Mouse (Mus musculus) ovary, postnatal 10 days (tissue): ENCODE measurements at regions not wholly inside any gene's neighbourhood (a gene's known extent, or its start where the extent isn't known, plus 50 kb on each side); places are given as distances from the start of the nearest gene placed in this dataset.

ENCODE experiments used
- DNase-seq: peaks from one replicate; pipeline ENCODE4 v3.0.0; 2022; ENCODE audit warnings: low spot score

DNA sequence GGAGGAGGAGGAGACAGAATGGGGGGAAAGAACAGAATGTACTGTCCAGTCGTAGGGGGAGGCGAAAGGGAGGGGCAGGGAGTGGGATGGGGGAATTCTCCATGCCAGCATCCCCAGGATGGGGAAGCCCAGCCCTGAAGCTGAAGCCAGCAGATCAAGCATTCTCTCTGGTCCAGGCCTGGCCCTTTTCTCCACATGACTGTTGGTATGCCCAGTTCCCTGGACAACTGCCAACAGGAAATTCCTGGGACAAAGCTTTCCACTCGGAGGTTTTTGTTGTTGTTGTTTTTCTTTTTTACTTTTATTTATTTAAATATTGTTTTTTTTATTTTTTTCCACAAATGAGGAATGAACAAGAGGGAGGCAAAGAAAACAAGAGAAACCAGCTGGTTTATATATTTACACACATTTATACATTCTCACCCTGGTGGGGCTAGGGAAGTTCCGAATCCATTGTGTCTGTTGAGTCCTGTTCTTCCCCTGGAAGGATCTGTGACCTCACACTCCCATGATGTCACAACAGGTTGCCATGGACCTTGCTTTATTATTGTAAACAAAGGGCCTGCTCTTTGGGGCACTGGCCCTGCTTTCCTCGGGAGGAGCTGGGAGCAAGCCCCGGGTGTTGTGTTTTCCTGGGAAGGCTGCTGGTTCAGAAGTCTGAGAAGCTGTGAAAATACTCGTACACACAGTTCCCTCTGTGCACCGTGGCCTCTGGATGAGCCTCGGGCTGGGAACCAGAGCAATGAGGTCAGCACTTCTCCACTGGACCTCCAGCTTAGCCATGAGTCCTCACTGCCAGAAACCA is 135.5 kb upstream of the Med13l start:
- DNase-seq, result no peak

DNA sequence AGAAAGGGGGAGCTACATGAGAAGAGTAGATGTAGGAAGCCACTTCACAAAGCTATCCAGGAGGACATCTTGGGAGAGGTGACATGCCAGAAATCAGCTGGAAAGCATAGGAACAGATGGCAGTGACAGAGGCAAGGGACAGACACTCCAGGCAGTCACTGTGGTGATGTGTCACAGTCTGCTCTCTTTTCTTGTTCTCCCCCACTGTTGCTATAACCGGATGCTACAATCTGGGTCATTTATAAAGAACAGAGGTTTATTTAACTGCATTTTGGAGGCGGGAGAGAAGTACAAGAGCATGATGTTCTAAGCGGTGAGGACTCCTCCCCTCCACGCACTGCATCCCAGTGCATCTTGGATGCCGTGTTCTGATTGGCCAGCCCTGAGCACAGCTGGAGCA is 133.8 kb upstream of the Med13l start:
- no peak for DNase-seq

DNA sequence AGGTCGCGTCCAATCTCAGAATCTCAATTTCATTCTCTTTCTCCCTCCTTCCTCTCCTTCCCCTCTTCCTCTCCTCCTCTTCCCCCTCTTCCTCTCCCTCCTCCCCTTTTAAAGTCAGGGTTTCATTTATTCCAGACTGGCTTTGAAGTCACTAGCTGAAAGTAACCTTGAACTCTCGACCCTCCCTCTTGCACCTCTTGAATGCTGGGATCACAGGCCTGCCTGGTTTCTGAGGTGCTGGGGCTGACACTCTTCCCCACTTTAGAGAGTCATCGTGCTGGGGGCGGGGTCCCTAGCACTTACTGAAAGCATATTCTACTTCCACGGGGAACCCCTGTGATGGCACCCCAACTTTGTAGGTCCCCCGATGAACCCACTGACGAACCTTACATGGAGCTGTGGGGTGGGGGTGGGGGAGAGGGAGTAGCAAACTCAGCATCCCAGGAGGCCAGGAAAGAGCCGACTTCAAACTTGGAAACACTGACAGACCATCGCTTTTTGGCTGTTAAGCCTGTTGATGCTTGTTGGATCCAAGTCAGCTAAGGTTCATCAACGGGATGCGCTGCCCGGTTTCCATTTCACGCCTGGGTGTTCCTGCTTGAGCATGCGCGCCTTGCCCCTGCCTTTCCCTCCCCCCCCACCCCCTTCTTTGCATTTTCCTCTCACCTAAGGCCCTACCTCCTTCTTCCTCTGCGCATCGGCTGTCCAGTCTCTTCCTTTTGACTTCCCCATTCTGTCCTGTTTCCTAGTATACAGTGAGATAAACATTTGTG is 132.0 kb upstream of the Med13l start:
- no peak for DNase-seq

DNA sequence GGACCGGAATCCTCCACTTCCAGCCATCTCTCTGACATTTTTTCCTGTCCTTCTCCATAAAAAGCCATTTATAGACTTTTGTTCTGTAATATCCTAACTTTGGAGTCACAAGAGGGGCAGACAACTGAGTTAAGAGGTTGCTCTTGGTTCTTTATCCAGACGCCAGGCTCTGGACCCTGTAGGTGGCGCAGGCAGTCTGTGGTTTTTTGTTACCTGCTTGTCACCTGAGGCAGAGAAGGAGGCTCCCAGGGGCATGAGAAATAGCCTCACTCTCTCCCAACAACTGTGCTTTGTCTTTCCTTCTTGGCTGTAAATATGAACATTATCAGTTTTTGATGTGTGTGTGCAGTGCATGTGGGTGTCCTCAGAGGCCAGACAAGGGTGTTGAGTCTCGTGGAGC is 126.9 kb upstream of the Med13l start:
- no peak for DNase-seq

DNA sequence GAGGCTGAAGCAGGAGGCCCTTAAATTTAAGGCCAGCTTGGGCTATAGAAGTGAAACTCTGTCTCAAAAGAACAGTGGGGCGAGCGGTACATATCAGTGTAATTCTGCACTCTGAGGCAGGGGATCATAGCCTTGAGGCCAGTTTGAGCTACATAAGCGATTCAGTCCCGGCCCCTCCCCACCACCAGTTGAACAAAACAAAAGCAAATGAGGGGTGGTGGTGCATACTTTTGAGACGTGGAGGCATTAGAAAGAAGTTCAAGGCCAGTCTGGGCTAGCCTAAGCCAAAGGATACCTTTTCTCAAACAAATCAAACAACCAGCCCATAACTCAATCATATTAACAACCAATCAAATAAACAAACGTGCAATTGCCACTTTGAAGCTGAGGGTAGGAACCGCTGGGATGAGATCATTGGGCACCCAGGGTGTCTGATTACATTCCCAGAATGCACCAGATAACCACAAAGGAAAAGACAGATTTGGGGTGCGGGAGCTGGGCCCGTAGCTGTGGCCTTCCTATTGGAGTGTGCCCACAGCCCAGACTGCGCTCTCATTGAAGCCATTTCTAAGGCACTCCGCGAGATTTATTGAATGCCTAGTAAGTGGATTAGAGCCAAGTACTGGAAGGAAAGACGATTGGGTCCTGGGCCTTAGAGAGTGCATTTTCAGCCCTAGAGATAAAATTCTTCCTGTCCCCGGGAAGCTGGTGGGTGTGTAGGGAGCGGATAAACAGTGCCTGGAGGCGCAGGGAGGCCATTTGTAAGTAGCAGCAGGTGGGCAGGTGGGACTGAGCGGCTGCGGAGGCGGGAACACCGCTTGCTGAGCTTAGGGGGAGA is 125.5 kb upstream of the Med13l start:
- DNase-seq, result no peak

DNA sequence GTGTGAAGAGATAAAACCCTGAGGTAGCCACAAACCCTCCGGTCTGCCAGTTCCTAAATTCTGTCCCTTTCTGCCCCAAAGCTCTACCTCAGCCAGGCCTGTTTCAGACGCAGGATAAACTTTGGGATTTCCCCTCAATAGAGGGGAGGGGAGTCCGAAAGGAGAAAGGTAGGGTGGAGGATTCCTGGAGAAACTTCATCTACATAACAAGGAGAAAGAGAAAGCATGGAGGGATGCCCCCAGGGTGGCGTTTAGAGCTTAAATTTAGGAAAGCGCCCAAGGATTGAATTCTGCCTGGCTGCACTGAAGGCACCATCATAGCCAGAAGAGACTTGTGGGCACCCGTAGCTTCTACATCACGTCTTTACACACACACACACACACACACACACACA is 124.9 kb upstream of the Med13l start:
- no peak for DNase-seq

DNA sequence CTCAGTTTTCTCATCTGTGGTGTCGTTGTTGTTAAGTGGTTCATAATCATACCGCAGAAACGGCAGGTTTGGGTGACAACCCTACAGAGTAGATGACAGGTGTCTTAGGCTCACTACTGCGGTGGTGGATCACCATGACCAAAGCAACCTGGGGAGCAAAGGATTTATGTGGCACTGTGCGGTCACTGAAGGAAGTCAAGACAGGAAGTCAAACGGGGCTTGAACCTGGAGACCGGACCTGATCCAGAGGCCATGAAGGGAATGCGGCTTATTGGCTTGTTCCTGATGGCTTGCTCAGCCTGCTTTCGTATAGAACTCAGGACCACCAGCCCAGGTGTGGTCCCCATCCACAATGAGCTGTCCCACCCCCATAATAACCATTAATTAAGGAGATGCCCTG is 124.4 kb upstream of the Med13l start:
- no peak for DNase-seq

DNA sequence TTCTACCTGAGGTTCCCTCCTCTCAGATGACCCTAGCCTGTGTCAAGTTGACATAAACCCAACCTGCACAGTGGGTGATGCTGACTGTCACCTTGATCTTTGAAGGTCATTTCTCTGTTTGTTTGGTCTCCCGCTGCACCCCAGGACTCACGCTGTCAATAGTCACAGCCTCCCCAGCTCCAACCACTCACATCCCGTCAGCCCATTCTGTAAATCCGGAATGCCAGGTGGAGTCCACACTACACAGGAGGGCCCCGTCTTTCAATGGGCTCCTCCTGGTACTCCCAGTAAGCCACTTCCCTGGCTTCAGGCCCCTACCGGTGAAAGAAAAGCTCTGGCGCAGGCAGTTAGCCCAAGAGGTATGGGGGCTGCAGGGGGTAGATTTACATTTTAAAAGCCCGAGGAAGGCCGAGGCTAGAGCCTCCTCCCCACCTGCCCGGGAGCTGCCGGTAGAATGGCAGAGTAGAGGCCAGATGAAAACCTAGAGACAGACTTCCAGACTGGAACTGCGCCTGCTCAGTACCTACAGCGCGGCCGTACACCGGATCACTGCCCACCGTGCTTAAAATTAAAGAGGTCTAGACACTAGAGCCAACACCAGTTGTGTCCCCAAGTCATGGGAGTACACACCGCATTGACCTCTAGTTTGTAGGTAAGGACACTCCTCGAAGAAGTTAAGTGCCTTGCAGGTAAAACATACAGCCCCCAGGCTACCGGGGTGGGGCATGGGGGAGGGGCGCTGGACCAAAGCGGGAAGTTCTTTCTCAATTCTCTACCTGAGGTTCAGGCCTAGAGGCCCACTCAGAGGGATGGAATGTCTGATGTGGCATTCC is 123.8 kb upstream of the Med13l start:
- DNase-seq, result no peak

DNA sequence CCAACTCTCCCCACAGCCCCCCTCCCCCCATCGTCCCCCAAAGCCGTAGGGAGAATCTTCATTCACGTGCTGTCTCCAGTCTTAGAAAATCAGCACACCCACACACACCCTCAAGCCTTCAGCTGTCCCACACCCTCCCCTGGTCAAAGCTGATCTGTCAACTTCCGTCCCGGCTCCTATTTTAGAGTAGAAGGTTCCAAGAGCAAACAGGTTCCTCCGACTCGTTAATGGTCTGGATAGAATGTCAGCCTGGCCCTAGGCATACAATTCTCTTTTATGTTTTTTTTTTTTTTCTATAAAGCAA is 123.2 kb upstream of the Med13l start:
- DNase-seq, result no peak

DNA sequence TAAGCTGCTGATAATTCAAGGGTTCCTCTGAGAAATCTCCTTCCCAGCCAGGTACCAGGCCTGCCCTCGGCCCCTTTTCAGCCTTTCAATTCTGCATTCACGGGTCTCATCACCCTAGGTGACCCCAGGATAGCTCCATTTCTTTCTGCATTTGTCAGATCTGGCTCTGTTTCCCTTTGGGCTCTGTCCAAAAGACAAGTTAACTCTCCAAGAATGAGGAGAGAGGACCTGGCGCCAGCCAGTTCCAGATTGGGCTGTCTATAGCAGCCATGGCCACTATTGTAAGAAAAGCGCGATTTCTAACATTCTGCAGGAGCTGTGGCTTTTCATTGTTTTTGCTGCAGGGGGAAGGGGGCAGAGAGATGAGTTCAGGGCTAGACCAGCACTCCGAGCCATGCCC is 122.5 kb upstream of the Med13l start:
- no peak for DNase-seq

DNA sequence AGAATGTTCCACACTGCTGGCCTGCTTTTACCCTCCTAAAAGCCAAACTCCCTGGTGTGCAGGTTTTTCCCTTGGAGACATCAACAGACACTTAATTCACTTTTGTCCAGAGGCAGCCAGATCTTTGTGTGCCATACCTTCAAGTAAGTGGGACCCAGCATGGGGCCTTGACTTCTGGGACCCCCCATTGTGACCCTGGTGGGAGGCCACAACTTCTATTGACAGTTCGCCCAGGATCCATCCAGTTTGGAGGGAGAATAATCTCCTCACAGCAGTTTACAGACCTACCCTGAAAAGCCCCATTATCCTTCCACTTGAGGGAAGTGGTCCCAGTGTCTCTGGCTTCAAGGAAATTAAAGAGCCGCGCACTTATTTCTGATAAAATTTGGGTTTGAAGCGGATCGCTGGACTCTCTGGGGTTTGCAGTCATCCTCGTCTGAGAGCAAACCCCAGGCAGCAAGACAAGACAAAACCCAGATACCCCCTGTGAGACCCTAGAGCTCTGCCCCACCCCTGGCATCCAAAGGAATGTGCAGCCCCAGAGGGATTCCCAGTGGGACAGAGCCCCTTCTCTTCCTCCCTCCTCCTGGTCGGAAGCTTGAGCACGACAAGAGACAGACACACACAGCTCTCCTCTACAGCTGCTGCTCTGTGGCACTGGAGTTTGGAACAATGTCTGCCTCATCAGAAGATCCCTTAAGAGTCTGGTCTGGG is 115.8 kb upstream of the Med13l start:
- no peak for DNase-seq

DNA sequence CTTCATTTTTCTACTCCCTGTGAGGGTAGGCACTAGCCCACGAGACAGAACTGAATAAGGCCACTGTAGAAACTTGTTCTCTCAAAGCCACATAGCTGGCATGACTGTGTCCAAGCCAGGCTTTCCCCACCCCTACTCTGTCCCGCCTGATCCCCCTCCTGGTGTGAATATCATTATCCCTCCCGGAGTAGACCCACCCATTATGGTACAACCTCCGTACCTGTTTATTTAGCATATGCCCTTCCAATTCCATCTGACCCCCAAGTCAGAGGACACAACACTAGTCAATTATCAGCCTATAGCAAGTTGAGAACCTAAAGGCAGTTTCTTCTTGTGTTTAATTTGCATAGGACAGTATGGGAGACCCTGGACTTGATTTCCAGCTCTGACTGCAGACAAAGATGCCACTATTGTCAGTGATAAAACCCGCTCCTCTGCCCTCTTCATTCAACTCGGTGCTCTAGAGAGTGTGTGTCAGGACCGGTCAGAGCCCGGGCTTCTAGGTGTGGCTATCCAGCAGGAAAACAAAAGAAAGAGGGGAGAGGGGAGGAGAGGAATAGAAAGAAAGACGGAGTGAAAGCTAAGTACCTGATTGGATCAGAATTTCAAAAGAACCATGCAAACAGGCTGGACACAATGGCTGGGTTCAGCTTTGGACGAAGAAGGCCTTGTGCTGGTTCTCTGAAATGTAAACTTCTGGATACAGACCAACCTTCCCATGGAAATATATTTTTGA is 115.1 kb upstream of the Med13l start:
- DNase-seq, result no peak

DNA sequence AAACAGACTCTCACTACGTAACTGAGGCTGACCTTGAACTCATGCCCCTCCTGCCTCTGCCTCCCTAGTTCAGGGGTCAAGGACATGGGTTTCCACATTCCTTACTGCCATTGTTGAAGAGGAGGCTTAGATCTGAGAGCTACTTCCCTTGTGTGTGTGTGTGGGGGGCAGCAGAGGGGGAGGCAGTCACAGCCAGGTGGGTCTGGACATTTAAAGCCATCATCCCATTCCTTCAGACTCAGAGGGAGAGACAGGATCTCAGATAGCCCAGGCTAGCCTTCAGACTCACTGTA is 114.5 kb upstream of the Med13l start:
- no peak for DNase-seq

DNA sequence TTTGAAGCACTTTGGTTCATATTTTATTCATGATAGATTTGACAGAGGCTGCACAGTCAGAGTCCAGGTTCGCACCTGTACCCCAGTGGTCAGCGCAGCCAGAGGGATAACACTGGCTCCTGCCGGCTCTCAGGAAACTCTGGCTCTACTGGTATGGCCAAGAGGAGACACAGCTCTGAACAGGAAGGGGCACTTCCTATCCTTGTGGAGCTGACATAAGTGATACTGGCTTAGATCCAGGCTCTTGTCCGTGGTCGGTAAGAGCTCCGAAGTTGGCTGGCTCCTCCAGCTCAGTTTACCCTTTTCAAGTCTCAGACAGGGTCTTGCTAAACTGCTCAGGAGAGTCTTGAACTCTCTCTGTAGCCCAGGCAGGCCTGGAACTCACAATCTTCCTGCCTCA is 113.6 kb upstream of the Med13l start:
- no peak for DNase-seq

DNA sequence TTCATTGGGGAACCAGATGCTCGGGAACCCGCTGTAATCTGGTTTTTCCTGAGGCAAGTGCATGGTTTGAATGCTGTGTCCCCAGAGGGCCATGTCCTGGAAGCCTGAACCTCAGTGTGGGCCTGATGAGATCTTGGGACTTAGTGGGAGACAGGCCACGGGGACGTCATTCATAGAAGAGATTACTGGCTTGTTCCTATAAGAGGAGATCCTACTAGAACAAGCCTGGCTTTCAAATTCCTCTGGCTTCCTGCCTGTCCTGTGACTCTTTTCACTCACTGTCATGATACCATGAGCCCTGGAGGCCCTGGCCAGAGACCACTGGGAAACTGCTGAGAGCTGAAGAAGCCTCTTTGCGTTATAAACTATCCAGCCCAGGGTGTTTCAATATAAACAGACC is 113.1 kb upstream of the Med13l start:
- no peak for DNase-seq

DNA sequence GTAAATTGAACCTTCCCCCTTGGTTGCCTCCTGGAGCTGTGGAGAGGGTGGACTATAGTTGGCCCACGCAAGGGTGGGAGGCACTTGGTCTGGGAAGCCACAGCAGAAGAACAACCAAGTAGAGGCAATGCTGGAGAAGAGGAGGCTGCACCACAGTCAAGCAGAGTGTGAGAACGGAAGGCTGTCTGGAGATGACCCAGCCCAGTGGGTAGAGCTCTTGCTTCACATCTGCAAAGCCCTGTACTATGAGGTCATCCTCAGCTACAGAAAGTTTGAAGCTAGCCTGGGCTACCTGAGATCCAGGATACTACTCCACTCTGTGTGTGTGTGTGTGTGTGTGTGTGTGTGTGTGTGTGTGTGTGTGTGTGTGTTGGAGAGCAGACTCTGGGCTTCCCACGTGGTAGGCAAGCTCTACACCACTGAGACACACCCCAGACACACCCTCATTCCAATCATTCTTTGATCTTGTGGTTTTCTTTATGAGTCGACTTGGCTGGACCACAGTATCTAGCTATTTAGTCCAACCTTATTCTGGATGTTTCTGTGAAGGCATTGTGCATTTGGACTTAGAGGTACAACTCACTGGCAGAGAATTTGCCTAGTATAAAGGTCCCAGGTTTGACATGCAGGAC is 111.5 kb upstream of the Med13l start:
- DNase-seq, result no peak

DNA sequence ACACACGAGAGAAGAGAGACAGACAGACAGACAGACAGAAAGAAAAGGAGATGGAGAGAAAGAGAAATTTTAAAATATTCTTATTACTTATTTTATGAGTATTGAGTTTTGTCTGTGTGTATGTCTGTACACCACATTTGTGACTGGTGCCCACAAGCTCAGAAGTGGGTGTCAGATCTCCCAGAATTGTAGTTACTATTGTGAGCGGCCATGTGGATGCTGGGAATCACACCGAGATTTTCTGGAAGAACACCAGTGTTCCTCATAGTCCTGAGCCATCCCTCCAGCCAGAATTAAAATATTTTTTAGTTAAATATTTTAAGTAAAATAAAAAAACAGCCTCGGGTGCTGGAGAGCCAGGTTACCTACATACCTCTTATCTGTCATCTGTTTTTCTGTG is 110.6 kb upstream of the Med13l start:
- no peak for DNase-seq

DNA sequence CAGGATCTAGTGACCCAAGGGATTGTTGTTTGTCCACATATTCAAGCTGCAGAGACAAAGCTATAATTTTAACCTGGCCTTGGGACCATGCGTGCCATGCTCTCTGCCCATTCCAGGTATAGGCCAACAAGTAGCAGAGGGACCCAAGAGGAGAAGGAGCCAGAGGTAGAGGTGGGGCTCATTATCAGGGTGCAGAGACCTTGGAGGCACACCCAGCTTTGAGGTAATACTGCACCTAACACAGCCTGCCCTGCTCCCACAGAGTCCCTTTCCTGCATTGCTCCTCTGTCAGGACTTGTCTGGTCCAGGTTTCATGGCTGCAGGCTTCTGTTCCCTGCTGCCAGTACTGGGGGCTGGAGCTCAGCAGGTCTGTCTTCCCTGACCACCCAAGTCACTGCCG is 108.4 kb upstream of the Med13l start:
- DNase-seq, result no peak

DNA sequence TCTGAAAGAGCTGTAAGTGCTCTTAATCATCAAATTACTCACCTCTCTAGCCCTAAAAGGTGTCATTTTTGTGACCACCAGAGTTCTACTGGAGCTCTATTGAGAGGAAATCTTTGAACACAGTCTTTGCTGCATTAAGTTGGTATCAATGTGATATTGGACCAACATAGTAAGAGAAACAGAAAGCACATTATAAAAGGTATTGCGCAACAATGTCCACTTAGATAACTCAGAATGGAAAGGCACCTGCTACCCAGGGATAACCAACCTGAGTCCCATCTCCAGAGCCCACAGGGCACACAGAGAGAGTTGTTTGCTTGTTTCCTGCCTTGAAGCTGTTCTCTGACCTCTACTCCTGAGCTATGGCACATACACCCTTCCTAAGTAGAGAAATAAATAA is 106.4 kb upstream of the Med13l start:
- no peak for DNase-seq

DNA sequence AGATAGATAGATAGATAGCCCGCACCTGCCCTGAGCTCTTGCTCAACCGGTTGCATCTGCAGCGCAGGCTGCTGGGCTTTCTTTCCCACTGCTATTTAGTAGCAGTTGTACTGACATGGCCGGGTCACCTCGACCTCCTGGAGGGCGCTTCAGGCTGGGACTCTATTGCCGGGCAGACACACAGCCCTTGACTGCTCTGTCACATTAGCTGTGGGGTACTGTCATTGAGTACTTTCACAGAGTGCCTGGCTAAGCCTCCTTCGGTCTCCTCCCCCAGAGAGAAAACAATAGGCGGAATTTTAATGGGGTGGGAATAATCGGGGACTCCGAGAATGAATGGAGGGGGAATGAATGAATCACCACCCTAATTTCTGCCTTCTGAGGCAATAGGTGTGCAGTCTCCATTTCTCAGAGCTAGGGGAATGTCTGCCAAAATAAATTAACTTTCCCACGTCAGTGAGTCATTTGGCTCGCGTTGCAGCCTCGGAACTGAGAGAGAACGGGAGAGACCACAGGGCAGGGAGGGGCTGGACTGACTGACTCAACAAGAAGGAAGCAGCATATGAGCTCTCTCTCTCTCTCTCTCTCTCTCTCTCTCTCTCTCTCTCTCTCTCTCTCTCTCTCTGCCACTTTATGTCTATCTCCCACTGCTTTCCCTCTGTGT is 101.6 kb upstream of the Med13l start:
- peak; percentile 24 for DNase-seq
